8 mouse cellular contexts compared by ENCODE assay signal in the genomic region with DNA sequence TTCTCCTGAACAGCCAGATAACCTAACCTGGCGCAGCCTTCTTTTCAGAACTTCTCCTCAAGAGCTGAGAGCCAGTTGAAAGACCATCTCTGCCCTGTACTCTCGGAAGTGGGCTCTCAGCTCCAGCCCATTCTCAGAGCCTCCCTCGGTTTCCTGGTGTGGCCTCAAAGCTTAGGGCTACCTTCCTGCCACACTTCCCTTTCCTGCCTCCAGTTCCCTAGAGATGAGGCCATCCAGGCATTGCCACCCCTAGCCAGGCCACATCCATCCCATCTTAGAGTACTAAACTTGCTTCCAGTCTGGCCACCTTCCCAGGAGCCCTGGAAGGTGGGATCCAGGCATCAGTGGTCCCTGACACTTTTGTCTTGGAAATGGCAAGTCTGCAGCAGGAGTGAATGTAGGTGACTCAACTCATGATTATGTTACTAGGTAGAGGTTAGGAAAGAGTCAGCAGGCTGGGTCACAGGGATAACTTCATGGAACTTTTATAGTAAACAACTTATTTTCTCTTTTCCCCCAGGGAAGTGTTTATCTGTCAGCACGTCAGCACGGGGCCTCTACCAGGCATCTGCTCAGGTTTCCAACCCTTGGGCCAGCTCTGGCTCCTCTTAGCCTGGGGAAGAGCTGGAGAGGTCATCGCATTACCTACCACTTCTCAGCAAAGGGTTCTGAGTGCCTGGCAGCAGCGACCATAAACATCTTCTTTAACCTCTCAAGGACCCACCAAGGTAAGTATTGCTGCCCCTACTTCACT. TPM values are rescaled to one million over a fixed set of nuclear protein-coding genes. Genes with fewer than 3 reads are reported as not detected.
A peak's percentile ranks its signal among the peaks of the same experiment; 100 is the strongest.
DNase-seq lines count a peak whose midpoint lies in the region; ATAC-seq lines count a peak whose summit lies in the region.

No protein-coding gene starts in this region.

- H3K4me1 ChIP-seq in heart, embryonic 12.5 days (replicated peaks): peaks cover 10% of the 10 kb centered on the region
- 0 out of 2 replicates have a peak, but pooled peaks cover 9% of the 10 kb centered on the region for H3K4me1 ChIP-seq in limb, embryonic 13.5 days
- no peaks in the 10 kb centered on the region for H3K4me1 ChIP-seq in stomach, embryonic 14.5 days (ENCODE audit: control insufficient read depth, insufficient read depth, low read length)

- peak overlapping the region; percentile 67 for H3K4me2 ChIP-seq in heart, embryonic 12.5 days
- peak overlapping the region; percentile 81 for H3K4me2 ChIP-seq in limb, embryonic 13.5 days (replicated peaks)
- H3K4me2 ChIP-seq in stomach, embryonic 14.5 days (replicated peaks; ENCODE audit: low read depth, low read length): peak overlapping the region; percentile 68

- H3K36me3 ChIP-seq in heart, embryonic 12.5 days: peaks cover 18% of the 10 kb centered on the region
- peaks cover 8% of the 10 kb centered on the region for H3K36me3 ChIP-seq in limb, embryonic 13.5 days
- no peaks in the 10 kb centered on the region for H3K36me3 ChIP-seq in stomach, embryonic 14.5 days (ENCODE audit: control insufficient read depth, insufficient read depth, low read length)

- H3K9me3 ChIP-seq in heart, embryonic 12.5 days (replicated peaks): no peaks in the 10 kb centered on the region
- H3K9me3 ChIP-seq in limb, embryonic 13.5 days: no peaks in the 10 kb centered on the region
- no peaks in the 10 kb centered on the region for H3K9me3 ChIP-seq in stomach, embryonic 14.5 days (ENCODE audit: control insufficient read depth, low read depth, low read length)

- H3K27ac ChIP-seq in heart, embryonic 12.5 days (ENCODE audit: poor library complexity, severe bottlenecking): peak overlapping the region; percentile 80
- H3K27ac ChIP-seq in limb, embryonic 13.5 days: peak overlapping the region; percentile 18; the same call in 1 of the 2 replicates
- peak overlapping the region; percentile 11; the same call in 1 of the 2 replicates for H3K27ac ChIP-seq in stomach, embryonic 14.5 days (ENCODE audit: low read length)

- H3K9ac ChIP-seq in heart, embryonic 12.5 days: peak overlapping the region; percentile 82
- H3K9ac ChIP-seq in limb, embryonic 13.5 days: peak overlapping the region; percentile 73
- H3K9ac ChIP-seq in stomach, embryonic 14.5 days (replicated peaks; ENCODE audit: low read depth, low read length): peak overlapping the region; percentile 36; the same call in 1 of the 2 replicates

- H3K4me3 ChIP-seq in heart, embryonic 12.5 days: peak overlapping the region; percentile 63
- H3K4me3 ChIP-seq in limb, embryonic 13.5 days: peak overlapping the region; percentile 57
- peak overlapping the region; percentile 52 for H3K4me3 ChIP-seq in stomach, embryonic 14.5 days (ENCODE audit: low read depth, low read length)

- peak; percentile 57 for DNase-seq in gastrocnemius, adult 18-20 months (ENCODE audit: low spot score)
- DNase-seq in gastrocnemius, postnatal 10 days: no peak
- DNase-seq in adipocyte (ENCODE audit: low spot score): peak; percentile 61
- no peak for DNase-seq in cerebellum, adult 9-11 months
- no peak for DNase-seq in spleen, postnatal 4 days (ENCODE audit: low spot score in 2 of 2)

- H3K27me3 ChIP-seq in heart, embryonic 12.5 days (replicated peaks): no peaks in the 10 kb centered on the region
- H3K27me3 ChIP-seq in limb, embryonic 13.5 days: peaks cover 11% of the 10 kb centered on the region; the same call in 1 of the 2 replicates
- no peaks in the 10 kb centered on the region for H3K27me3 ChIP-seq in stomach, embryonic 14.5 days (ENCODE audit: control insufficient read depth, insufficient read depth, low read length)

- ATAC-seq in heart, embryonic 12.5 days (ENCODE audit: insufficient number of reproducible peaks, low FRiP score): 0 out of 2 replicates have a peak, but pooled peaks have one; percentile 12
- ATAC-seq in limb, embryonic 13.5 days (ENCODE audit: low FRiP score, low read depth): no peak; the same call in 1 of the 2 replicates
- ATAC-seq in stomach, embryonic 14.5 days (ENCODE audit: insufficient number of reproducible peaks, insufficient read depth, low FRiP score, low read depth): peak; percentile 15; the same call in 1 of the 2 replicates

- 28% methylated on average over 7 of the region's 7 CpGs for WGBS in heart, embryonic 12.5 days
- WGBS in limb, embryonic 13.5 days: 35% methylated on average over 7 of the region's 7 CpGs
- 41% methylated on average over 7 of the region's 7 CpGs for WGBS in stomach, embryonic 14.5 days

RNA-seq across cellular contexts. Expression of gene Vamp5, which starts 0.7 kb away (rescaled TPM):
- 100 to 1,000 TPM; 107 to 121 TPM for total RNA-seq in gastrocnemius, adult 18-20 months (2021)
- total RNA-seq in gastrocnemius, postnatal 10 days (2021): 10 to 100 TPM; 49.1 to 50.0 TPM
- polyA plus RNA-seq in heart, embryonic 12.5 days (2016; fragmentation: Nextera tagmentation; extraction: Ambion mirVana): 48.3 and 52.1 TPM in 2 replicates
- 21.1 and 22.6 TPM in 2 replicates for polyA plus RNA-seq in limb, embryonic 13.5 days (2015; fragmentation: Nextera tagmentation; extraction: Ambion mirVana)
- polyA plus RNA-seq in stomach, embryonic 14.5 days (2014; fragmentation: Nextera tagmentation; extraction: Ambion mirVana): 22.6 and 26.3 TPM in 2 replicates

RNA-seq across cellular contexts. Expression of gene Vamp8, which starts 10.9 kb away (rescaled TPM):
- 10 to 100 TPM; 44.3 to 55.4 TPM for total RNA-seq in gastrocnemius, adult 18-20 months (2021)
- total RNA-seq in gastrocnemius, postnatal 10 days (2021): 10 to 100 TPM; 60.9 to 64.7 TPM
- 111 and 112 TPM in 2 replicates for polyA plus RNA-seq in heart, embryonic 12.5 days (2016; fragmentation: Nextera tagmentation; extraction: Ambion mirVana)
- 143 and 146 TPM in 2 replicates for polyA plus RNA-seq in limb, embryonic 13.5 days (2015; fragmentation: Nextera tagmentation; extraction: Ambion mirVana)
- polyA plus RNA-seq in stomach, embryonic 14.5 days (2014; fragmentation: Nextera tagmentation; extraction: Ambion mirVana): 194 and 206 TPM in 2 replicates

RNA-seq across cellular contexts. Expression of gene Rnf181, which starts 12.8 kb away (rescaled TPM):
- 10 to 100 TPM; 27.0 to 27.6 TPM for total RNA-seq in gastrocnemius, adult 18-20 months (2021)
- 10 to 100 TPM; 35.9 to 36.6 TPM for total RNA-seq in gastrocnemius, postnatal 10 days (2021)
- 90.0 and 92.9 TPM in 2 replicates for polyA plus RNA-seq in heart, embryonic 12.5 days (2016; fragmentation: Nextera tagmentation; extraction: Ambion mirVana)
- polyA plus RNA-seq in limb, embryonic 13.5 days (2015; fragmentation: Nextera tagmentation; extraction: Ambion mirVana): 90.9 and 94.0 TPM in 2 replicates
- polyA plus RNA-seq in stomach, embryonic 14.5 days (2014; fragmentation: Nextera tagmentation; extraction: Ambion mirVana): 106 and 109 TPM in 2 replicates

RNA-seq across cellular contexts. Expression of gene Tmem150a, which starts 24.3 kb away (rescaled TPM):
- total RNA-seq in gastrocnemius, adult 18-20 months (2021): 10 to 100 TPM; 22.4 to 24.2 TPM
- total RNA-seq in gastrocnemius, postnatal 10 days (2021): 10 to 100 TPM in 1 of 2 experiments, 1 to 10 TPM in 1; 8.0 to 14.0 TPM
- polyA plus RNA-seq in heart, embryonic 12.5 days (2016; fragmentation: Nextera tagmentation; extraction: Ambion mirVana): 13.3 and 13.5 TPM in 2 replicates
- 12.1 and 14.6 TPM in 2 replicates for polyA plus RNA-seq in limb, embryonic 13.5 days (2015; fragmentation: Nextera tagmentation; extraction: Ambion mirVana)
- 13.8 and 15.3 TPM in 2 replicates for polyA plus RNA-seq in stomach, embryonic 14.5 days (2014; fragmentation: Nextera tagmentation; extraction: Ambion mirVana)

RNA-seq across cellular contexts. Expression of gene 0610030E20Rik, which starts 32.4 kb away (rescaled TPM):
- total RNA-seq in gastrocnemius, adult 18-20 months (2021): 1 to 10 TPM; 7.2 to 8.0 TPM
- 10 to 100 TPM; 12.5 to 15.6 TPM for total RNA-seq in gastrocnemius, postnatal 10 days (2021)
- 17.2 and 19.9 TPM in 2 replicates for polyA plus RNA-seq in heart, embryonic 12.5 days (2016; fragmentation: Nextera tagmentation; extraction: Ambion mirVana)
- polyA plus RNA-seq in limb, embryonic 13.5 days (2015; fragmentation: Nextera tagmentation; extraction: Ambion mirVana): 28.6 and 30.2 TPM in 2 replicates
- 33.9 and 34.3 TPM in 2 replicates for polyA plus RNA-seq in stomach, embryonic 14.5 days (2014; fragmentation: Nextera tagmentation; extraction: Ambion mirVana)

Comparison
In these comparisons a context has a peak if more than half of its experiments do, and no peak if none do; other contexts are left out.
1. DNase-seq: peak in gastrocnemius, adult 18-20 months (single experiment) and adipocyte (single experiment); none in gastrocnemius, postnatal 10 days (single experiment), cerebellum, adult 9-11 months (single experiment) and spleen, postnatal 4 days (0 of 2).
2. H3K27ac ChIP-seq: peak in every context shown above with its lines; median percentile 80 in heart, embryonic 12.5 days; 18 in limb, embryonic 13.5 days; 11 in stomach, embryonic 14.5 days.
3. Peak in every context shown above with its lines, with median percentiles within 50 percentile points of each other: H3K4me2 ChIP-seq, H3K4me3 ChIP-seq and H3K9ac ChIP-seq.